Mouse (Mus musculus) limb, embryonic 10.5 days (tissue): Measurements from ENCODE around the gene Grm8. TPM values are rescaled to one million over a fixed set of nuclear protein-coding genes. Genes with fewer than 3 reads are reported as not detected.

Experiments
- DNase-seq: peaks from one replicate; pipeline ENCODE4 v3.0.0-alpha.2; 2017; ENCODE audit warnings: low spot score
- H3K27ac ChIP-seq: fragments of 300-500 bp; sonication (generic); 2 replicates; pipeline ENCODE4 v1.5.1; 2016; ENCODE audit warnings: mild to moderate bottlenecking
- H3K27me3 ChIP-seq: fragments of 300-500 bp; sonication (generic); 2 replicates; pipeline ENCODE4 v1.6.1; 2016; ENCODE audit warnings: low read depth, mild to moderate bottlenecking; ENCODE audit not compliant: poor library complexity, severe bottlenecking
- H3K36me3 ChIP-seq: fragments of 300-500 bp; sonication (generic); 2 replicates; pipeline ENCODE4 v1.6.1; 2016; ENCODE audit warnings: mild to moderate bottlenecking, moderate library complexity
- H3K4me1 ChIP-seq: fragments of 300-500 bp; sonication (generic); 2 replicates; pipeline ENCODE4 v1.6.1; 2016
- H3K4me3 ChIP-seq: fragments of 300-500 bp; sonication (generic); 2 replicates; pipeline ENCODE4 v1.5.1; 2016; ENCODE audit warnings: mild to moderate bottlenecking, moderate library complexity
- H3K9me3 ChIP-seq: fragments of 300-500 bp; sonication (generic); replicated peaks from 2 replicates; pipeline ENCODE4 v1.6.1; 2016; ENCODE audit warnings: mild to moderate bottlenecking
- WGBS: fragments of 180-500 bp; shearing (Covaris S2); methylation state at CpG from one replicate; pipeline ENCODE4 v1.1.7; 2016; 5-methylcytosine and 5-hydroxymethylcytosine counted together
- polyA plus RNA-seq: library from polyadenylated mRNA; unstranded; fragments of >200 nt; fragmentation: Nextera tagmentation; extraction: Ambion mirVana; gene quantifications from 2 replicates; pipeline ENCODE4 v1.2.1, GENCODE M21; 2016

The Grm8 gene
- polyA plus RNA-seq, 1 experiment from 2014 or later, result 0.40 TPM

DNA sequence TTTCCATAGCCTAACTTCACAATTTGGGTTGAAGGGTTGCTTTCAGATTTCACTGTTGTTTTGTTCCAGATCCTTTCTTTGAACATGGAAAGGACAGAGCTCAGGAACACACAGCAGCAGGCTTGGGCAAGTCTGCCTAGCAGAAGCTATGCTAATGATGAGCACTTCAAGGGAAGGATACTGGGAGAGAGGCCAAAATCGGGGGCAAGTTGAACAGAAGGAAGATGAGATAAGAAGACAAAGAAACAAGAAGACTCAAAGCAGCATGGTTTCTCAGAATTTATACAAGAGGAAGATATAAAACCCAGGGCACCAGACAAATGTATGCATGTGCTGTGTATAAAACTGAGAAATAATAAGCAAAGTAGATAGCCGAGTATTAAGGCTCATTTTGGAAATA, 786.7 kb downstream of the Grm8 start:
- 77% methylated on average over 2 of the region's 2 CpGs for WGBS
- Histone ChIP-seq H3K27me3 (no peaks in the 10 kb centered on the region), H3K4me3 (no peak overlapping the region), H3K9me3 (no peaks in the 10 kb centered on the region), H3K36me3 (no peaks in the 10 kb centered on the region), H3K27ac (no peak overlapping the region), H3K4me1 (no peaks in the 10 kb centered on the region)
- no peak for DNase-seq

DNA sequence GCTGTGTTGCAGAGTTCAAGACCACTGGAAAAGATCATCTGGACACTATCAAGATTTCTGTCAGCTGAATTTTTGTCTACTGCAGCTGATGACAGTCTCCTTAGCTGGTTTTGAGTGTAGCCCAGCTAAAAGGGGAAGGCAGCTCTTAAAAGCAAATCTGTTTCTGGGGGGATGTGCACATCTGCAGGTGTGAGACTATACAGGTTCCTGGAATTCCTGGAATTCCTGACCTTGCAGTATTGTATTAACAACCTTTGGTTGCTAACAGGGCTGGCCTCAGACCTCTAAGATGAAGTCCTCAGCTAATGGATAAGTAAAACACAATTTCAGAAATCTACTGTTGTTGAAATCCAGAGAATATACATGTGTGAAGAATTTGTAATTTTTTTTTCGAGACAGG, 788.7 kb downstream of the Grm8 start:
- DNase-seq, result no peak
- Histone ChIP-seq H3K27me3 (no peaks in the 10 kb centered on the region), H3K27ac (no peak overlapping the region), H3K4me1 (no peaks in the 10 kb centered on the region), H3K4me3 (no peak overlapping the region), H3K36me3 (no peaks in the 10 kb centered on the region), H3K9me3 (no peaks in the 10 kb centered on the region)
- 71% methylated on average over 1 of the region's 1 CpGs for WGBS

DNA sequence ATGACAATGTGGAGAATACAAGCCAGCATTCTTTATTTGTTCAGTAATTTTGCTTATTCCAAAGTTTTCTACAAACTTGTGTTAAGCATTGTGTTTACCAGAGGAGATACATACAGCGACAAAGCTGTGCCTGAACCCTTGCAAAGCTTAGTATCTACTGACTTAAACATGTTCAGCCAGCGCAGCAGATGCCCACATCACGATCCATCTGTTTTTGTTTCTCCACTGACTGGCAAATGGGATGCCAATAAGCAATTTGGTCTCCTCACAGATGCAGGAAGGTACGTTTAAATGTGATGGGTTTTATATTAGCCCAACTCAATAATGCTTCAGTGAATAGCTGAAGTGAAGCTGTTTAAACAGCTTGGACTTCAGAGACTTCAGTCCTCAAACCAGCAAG, 794.8 kb downstream of the Grm8 start:
- WGBS, result 83% methylated on average over 4 of the region's 4 CpGs
- no peaks in the 10 kb centered on the region for H3K9me3 ChIP-seq
- no peak for DNase-seq
- no peaks in the 10 kb centered on the region for H3K4me1 ChIP-seq
- no peak overlapping the region for H3K4me3 ChIP-seq
- no peaks in the 10 kb centered on the region for H3K27me3 ChIP-seq
- no peak overlapping the region for H3K27ac ChIP-seq
- H3K36me3 ChIP-seq, result no peaks in the 10 kb centered on the region

DNA sequence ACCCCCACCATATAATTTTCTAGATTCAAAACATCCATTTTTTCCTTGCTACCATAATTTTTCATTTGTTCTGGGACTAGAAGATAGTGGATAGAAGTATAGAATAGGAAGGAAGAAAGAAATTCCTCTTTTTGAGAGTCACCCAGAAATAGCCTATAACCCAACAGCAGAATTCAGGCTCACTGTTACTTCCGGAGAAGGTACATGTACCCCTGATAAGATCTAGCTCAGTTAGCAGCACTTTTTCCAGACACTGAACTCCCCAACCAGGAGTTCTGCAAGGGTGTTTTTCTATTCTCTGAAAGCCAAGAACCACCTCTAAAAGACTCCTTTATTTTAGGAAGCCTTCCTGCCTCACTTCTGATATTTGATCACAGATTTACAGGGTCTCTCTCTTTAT, 816.4 kb downstream of the Grm8 start:
- Histone ChIP-seq H3K27me3 (no peaks in the 10 kb centered on the region), H3K4me3 (no peak overlapping the region), H3K4me1 (0 out of 2 replicates have a peak, but pooled peaks cover 3% of the 10 kb centered on the region), H3K27ac (no peak overlapping the region), H3K36me3 (no peaks in the 10 kb centered on the region), H3K9me3 (no peaks in the 10 kb centered on the region)
- WGBS, result 91% methylated on average over 1 of the region's 1 CpGs
- no peak for DNase-seq

DNA sequence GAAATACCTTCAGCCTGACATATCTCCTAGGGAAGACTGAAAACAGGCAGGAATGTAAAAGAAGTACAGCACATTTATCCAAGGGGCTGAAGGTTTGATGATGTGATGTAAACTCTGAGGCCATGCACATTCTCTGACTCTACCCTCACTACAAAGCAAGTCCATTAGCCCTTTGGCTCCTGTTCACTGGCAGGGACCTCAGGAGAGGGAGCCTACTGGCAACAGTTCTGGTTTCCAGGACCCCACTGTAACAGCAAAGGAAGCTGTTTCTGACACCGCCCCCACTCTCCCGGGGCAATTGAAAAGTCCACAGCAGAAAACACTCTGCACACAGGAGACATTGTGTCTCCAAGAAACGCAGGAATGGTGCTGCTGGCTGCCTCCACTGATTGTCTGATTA, 817.6 kb downstream of the Grm8 start:
- WGBS, result 69% methylated on average over 3 of the region's 3 CpGs
- no peaks in the 10 kb centered on the region for H3K27me3 ChIP-seq
- 0 out of 2 replicates have a peak, but pooled peaks cover 3% of the 10 kb centered on the region for H3K4me1 ChIP-seq
- H3K4me3 ChIP-seq, result no peak overlapping the region
- no peak for DNase-seq
- H3K27ac ChIP-seq, result no peak overlapping the region
- H3K36me3 ChIP-seq, result no peaks in the 10 kb centered on the region
- H3K9me3 ChIP-seq, result no peaks in the 10 kb centered on the region

DNA sequence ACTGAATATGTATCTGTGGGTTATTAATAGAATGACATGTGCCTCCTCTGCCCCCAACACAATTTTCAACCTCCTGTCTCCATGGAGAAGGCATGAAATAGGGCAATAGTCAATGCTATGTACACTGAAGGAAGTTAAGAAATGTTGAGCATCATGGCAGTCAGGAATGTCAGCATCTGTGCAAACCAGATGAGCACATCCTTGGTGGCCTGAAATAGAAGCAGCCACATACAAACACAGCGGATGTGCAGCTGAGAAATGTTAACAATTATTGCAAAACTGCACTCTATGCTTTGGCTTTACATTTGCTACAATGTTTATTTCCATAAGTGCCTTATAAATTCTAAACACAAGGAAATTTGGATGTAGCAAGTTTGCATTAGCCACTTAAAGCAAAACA, 819.0 kb downstream of the Grm8 start:
- H3K36me3 ChIP-seq, result no peaks in the 10 kb centered on the region
- WGBS, result 84% methylated on average over 1 of the region's 1 CpGs
- DNase-seq, result no peak
- no peak overlapping the region for H3K4me3 ChIP-seq
- H3K27ac ChIP-seq, result no peak overlapping the region
- H3K9me3 ChIP-seq, result no peaks in the 10 kb centered on the region
- H3K27me3 ChIP-seq, result no peaks in the 10 kb centered on the region
- 0 out of 2 replicates have a peak, but pooled peaks cover 3% of the 10 kb centered on the region for H3K4me1 ChIP-seq

DNA sequence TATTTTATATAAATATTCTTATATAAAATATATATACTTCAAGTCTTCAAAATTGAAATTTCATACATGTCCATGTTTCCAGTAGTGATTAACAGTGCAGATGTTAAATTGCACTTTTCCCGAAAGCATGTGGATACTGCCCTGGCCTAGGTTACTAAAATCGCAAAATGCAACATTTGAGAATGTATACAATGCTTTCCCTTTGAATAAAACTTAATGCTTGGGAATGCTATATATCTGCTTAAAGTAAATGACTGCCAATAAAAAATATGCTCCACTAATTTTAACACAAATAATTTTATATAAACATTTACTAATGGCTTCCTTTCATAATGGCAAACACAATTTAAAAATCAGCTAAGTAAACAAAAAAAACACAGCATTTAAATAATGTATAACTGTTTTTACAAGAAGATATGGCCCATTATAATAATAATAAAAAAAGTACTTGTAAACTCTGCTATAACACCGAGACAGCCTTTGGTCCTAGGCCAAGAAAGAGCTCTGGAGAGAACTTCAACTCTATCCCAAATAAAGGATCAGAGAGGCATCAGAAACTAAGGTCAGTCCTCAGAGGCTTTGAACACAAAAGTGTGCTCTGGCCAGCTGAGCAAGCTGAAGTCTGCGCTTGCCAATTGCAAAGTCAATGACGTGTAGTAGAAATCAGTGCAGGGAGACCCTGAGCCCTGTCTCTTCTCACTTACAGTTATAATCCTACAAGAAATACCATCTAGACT, 820.5 kb downstream of the Grm8 start:
- Histone ChIP-seq H3K9me3 (no peaks in the 10 kb centered on the region), H3K27me3 (no peaks in the 10 kb centered on the region), H3K4me1 (0 out of 2 replicates have a peak, but pooled peaks cover 3% of the 10 kb centered on the region), H3K36me3 (no peaks in the 10 kb centered on the region), H3K4me3 (no peak overlapping the region), H3K27ac (no peak overlapping the region)
- 93% methylated on average over 5 of the region's 5 CpGs for WGBS
- no peak for DNase-seq

DNA sequence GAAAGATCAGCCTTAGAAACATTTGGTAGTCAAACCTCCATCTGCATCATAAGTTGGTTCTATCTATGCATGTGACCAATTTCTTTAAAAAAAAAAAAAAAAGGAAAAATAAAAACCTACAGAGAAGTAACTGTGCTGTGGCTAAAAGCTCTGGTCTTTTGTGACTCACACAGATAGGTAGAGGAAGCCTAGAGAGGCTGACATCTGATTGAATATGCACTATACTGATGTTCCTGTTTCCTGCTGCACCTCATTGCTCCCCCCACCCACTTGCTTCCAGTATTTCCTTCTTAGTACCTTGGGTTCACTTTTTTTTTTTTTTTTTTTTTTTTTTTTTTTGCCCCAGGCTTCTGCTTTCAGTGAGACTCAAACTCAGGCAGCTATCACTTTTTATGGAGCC, 824.6 kb downstream of the Grm8 start:
- Histone ChIP-seq H3K36me3 (no peaks in the 10 kb centered on the region), H3K27me3 (no peaks in the 10 kb centered on the region), H3K4me3 (no peak overlapping the region), H3K27ac (no peak overlapping the region), H3K4me1 (no peaks in the 10 kb centered on the region), H3K9me3 (no peaks in the 10 kb centered on the region)
- DNase-seq, result no peak

DNA sequence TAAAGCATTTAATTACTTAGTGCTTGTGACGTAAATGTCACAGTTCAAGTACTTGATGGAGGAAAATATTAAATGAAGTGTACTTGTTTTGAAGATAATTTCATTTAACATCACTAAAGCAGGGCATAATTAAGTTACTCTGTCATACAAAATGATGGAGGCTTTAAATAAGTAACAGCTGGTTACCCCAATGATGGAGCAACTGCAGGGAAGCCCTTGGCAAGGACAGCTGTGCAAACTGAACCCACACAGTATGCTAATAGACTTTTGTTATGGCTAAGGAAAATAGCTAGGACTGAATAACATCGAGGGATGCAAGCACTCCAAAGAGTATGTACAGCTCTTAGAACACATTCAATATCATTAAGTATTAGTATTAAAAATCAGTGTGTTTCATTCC, 829.6 kb downstream of the Grm8 start:
- no peak for DNase-seq
- no peaks in the 10 kb centered on the region for H3K27me3 ChIP-seq
- 77% methylated on average over 2 of the region's 2 CpGs for WGBS
- no peak overlapping the region for H3K4me3 ChIP-seq
- no peaks in the 10 kb centered on the region for H3K4me1 ChIP-seq
- no peak overlapping the region for H3K27ac ChIP-seq
- no peaks in the 10 kb centered on the region for H3K9me3 ChIP-seq
- no peaks in the 10 kb centered on the region for H3K36me3 ChIP-seq

DNA sequence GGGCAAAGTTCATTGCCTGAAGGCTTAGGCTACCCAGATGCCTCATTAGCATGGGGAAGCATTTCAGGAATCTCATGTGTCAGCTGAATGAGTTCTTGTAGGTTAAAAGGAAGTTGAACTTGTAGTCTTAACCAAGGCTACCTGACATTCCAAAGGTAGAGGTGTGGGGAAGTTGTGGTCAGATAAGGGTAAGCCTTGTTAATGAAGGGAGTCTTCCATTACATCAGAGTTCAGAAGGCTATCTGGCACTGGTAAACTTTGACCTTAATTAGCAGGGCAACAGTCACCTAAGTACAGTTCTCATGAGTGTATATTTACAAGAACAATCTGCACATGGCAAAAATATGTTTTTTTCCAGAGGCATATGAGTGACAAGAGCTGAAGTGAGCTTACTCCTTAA, 870.0 kb downstream of the Grm8 start:
- Histone ChIP-seq H3K27ac (no peak overlapping the region), H3K4me1 (no peaks in the 10 kb centered on the region), H3K36me3 (no peaks in the 10 kb centered on the region), H3K4me3 (no peak overlapping the region), H3K9me3 (no peaks in the 10 kb centered on the region), H3K27me3 (no peaks in the 10 kb centered on the region)
- no peak for DNase-seq

DNA sequence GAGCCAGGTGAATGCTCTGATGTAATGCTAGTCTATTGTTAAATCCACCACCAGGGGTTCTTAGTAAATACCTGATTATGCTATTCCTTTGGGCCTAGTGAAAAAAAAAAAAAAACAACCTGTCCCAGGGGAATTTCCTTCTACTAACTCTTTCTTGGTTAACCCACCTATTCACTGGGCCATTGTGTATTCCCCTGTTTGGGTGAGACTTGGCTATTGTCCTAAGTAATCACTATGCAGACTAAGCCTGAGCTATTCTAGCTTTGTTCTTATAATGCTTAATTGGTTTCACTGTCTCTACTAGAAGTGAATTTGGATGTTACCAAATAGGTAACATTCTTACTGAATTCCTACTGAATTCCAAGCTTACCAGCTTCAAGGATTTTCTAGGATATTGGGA, 872.4 kb downstream of the Grm8 start:
- no peaks in the 10 kb centered on the region for H3K4me1 ChIP-seq
- H3K27me3 ChIP-seq, result no peaks in the 10 kb centered on the region
- no peaks in the 10 kb centered on the region for H3K9me3 ChIP-seq
- H3K4me3 ChIP-seq, result no peak overlapping the region
- no peak overlapping the region for H3K27ac ChIP-seq
- H3K36me3 ChIP-seq, result no peaks in the 10 kb centered on the region
- no peak for DNase-seq

DNA sequence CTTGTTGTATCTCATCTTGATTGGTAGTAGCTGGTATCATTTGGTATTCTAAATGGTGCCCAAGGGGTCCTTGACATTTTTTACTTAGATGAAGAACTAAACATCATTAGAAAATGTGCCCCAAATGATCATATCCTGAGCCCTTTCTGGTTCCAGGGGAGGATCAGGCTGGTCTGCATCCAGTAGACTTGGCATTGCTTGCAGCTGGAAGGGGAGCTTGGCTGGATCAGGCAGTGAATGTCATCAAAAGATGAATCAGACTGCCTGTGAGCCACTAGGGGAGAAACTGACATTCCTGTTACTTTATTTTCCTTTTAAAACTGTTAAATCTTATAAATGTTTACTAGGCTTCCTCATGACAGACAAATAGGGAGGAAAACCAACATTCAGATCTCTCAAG, 894.6 kb downstream of the Grm8 start:
- Histone ChIP-seq H3K27me3 (no peaks in the 10 kb centered on the region), H3K4me3 (no peak overlapping the region), H3K4me1 (no peaks in the 10 kb centered on the region), H3K36me3 (no peaks in the 10 kb centered on the region), H3K27ac (no peak overlapping the region), H3K9me3 (no peaks in the 10 kb centered on the region)
- no peak for DNase-seq

DNA sequence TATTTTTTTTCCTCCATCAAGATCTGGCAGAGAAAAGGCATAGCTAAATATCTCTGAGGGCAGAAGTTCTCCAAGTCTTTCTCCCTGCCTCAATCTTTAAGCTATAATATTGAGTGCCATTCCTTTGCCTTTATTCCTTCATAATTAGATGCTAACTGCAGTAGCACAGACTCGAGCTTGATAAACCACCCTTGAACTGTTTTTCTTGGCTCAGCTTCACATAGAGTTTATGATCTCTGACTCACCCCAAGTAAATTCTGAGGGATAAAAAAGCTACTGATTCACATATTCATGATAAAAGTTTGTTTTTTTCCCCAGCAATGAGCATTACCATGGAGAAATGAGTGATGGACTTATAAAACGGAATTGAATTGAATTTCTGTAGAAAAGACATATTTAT, 895.0 kb downstream of the Grm8 start:
- H3K27me3 ChIP-seq, result no peaks in the 10 kb centered on the region
- no peak overlapping the region for H3K4me3 ChIP-seq
- no peaks in the 10 kb centered on the region for H3K4me1 ChIP-seq
- H3K9me3 ChIP-seq, result no peaks in the 10 kb centered on the region
- no peak for DNase-seq
- H3K36me3 ChIP-seq, result no peaks in the 10 kb centered on the region
- WGBS, result 80% methylated on average over 2 of the region's 2 CpGs
- no peak overlapping the region for H3K27ac ChIP-seq
